Mouse (Mus musculus): ENCODE data around the gene Tnfrsf14. TPM values are rescaled to one million over a fixed set of nuclear protein-coding genes. Genes with fewer than 3 reads are reported as not detected.

Gene Tnfrsf14
- polyA plus RNA-seq, 1 experiment from 2014 or later, result not detected

GRCm38 (mm10) chr4:154914252-154914651 lies 14.1 kb downstream of the Tnfrsf14 start:
- Histone ChIP-seq H3K4me3 (replicated peaks; ENCODE audit: low read depth, low read length) (no peak overlapping the region), H3K27me3 (ENCODE audit: control insufficient read depth, insufficient read depth, low read length) (no peaks in the 10 kb centered on the region), H3K27ac (replicated peaks; ENCODE audit: low read depth, low read length) (no peak overlapping the region), H3K36me3 (ENCODE audit: control insufficient read depth, insufficient read depth, low read length) (no peaks in the 10 kb centered on the region), H3K4me2 (ENCODE audit: low read length) (no peak overlapping the region), H3K9ac (replicated peaks; ENCODE audit: low read length) (no peak overlapping the region), H3K4me1 (ENCODE audit: control insufficient read depth, insufficient read depth, low read length) (no peaks in the 10 kb centered on the region), H3K9me3 (ENCODE audit: control insufficient read depth, low read length) (no peaks in the 10 kb centered on the region)
- no peak for DNase-seq
- 95% methylated on average over 4 of the region's 4 CpGs for WGBS
- no peak for ATAC-seq (ENCODE audit: low FRiP score, low TSS enrichment)

- Histone ChIP-seq H3K4me3 (replicated peaks; ENCODE audit: low read depth, low read length) (no peak overlapping the region), H3K9me3 (ENCODE audit: control insufficient read depth, low read length) (no peaks in the 10 kb centered on the region), H3K4me2 (ENCODE audit: low read length) (no peak overlapping the region), H3K27me3 (ENCODE audit: control insufficient read depth, insufficient read depth, low read length) (no peaks in the 10 kb centered on the region), H3K27ac (replicated peaks; ENCODE audit: low read depth, low read length) (no peak overlapping the region), H3K4me1 (ENCODE audit: control insufficient read depth, insufficient read depth, low read length) (no peaks in the 10 kb centered on the region), H3K36me3 (ENCODE audit: control insufficient read depth, insufficient read depth, low read length) (no peaks in the 10 kb centered on the region), H3K9ac (replicated peaks; ENCODE audit: low read length) (no peak overlapping the region)
- no peak for DNase-seq
- WGBS, result 95% methylated on average over 3 of the region's 3 CpGs
- ATAC-seq (ENCODE audit: low FRiP score, low TSS enrichment), result no peak
Observed at GRCm38 (mm10) chr4:154913845-154914244, 14.5 kb downstream of the Tnfrsf14 start.

GRCm38 (mm10) chr4:154911644-154912043 lies 16.7 kb downstream of the Tnfrsf14 start:
- 84% methylated on average over 2 of the region's 2 CpGs for WGBS
- Histone ChIP-seq H3K9ac (replicated peaks; ENCODE audit: low read length) (no peak overlapping the region), H3K4me2 (ENCODE audit: low read length) (no peak overlapping the region), H3K9me3 (ENCODE audit: control insufficient read depth, low read length) (no peaks in the 10 kb centered on the region), H3K4me3 (replicated peaks; ENCODE audit: low read depth, low read length) (no peak overlapping the region), H3K27ac (replicated peaks; ENCODE audit: low read depth, low read length) (no peak overlapping the region), H3K36me3 (ENCODE audit: control insufficient read depth, insufficient read depth, low read length) (no peaks in the 10 kb centered on the region), H3K27me3 (ENCODE audit: control insufficient read depth, insufficient read depth, low read length) (no peaks in the 10 kb centered on the region), H3K4me1 (ENCODE audit: control insufficient read depth, insufficient read depth, low read length) (0 out of 2 replicates have a peak, but pooled peaks cover 4% of the 10 kb centered on the region)
- ATAC-seq (ENCODE audit: low FRiP score, low TSS enrichment), result no peak
- no peak for DNase-seq

- Histone ChIP-seq H3K4me2 (ENCODE audit: low read length) (no peak overlapping the region), H3K27me3 (ENCODE audit: control insufficient read depth, insufficient read depth, low read length) (no peaks in the 10 kb centered on the region), H3K27ac (replicated peaks; ENCODE audit: low read depth, low read length) (0 out of 2 replicates have a peak overlapping the region, but pooled peaks have one; percentile 8), H3K4me3 (replicated peaks; ENCODE audit: low read depth, low read length) (no peak overlapping the region), H3K36me3 (ENCODE audit: control insufficient read depth, insufficient read depth, low read length) (no peaks in the 10 kb centered on the region), H3K9ac (replicated peaks; ENCODE audit: low read length) (no peak overlapping the region), H3K4me1 (ENCODE audit: control insufficient read depth, insufficient read depth, low read length) (0 out of 2 replicates have a peak, but pooled peaks cover 4% of the 10 kb centered on the region), H3K9me3 (ENCODE audit: control insufficient read depth, low read length) (no peaks in the 10 kb centered on the region)
- 13% methylated on average over 15 of the region's 15 CpGs for WGBS
- DNase-seq, result no peak
- no peak for ATAC-seq (ENCODE audit: low FRiP score, low TSS enrichment)
Observed at GRCm38 (mm10) chr4:154910606-154911522, 17.5 kb downstream of the Tnfrsf14 start.

- Histone ChIP-seq H3K9me3 (ENCODE audit: control insufficient read depth, low read length) (no peaks in the 10 kb centered on the region), H3K4me2 (ENCODE audit: low read length) (no peak overlapping the region), H3K9ac (replicated peaks; ENCODE audit: low read length) (no peak overlapping the region), H3K4me3 (replicated peaks; ENCODE audit: low read depth, low read length) (no peak overlapping the region), H3K36me3 (ENCODE audit: control insufficient read depth, insufficient read depth, low read length) (no peaks in the 10 kb centered on the region), H3K27ac (replicated peaks; ENCODE audit: low read depth, low read length) (no peak overlapping the region), H3K4me1 (ENCODE audit: control insufficient read depth, insufficient read depth, low read length) (peaks cover 10% of the 10 kb centered on the region; the same call in 1 of the 2 replicates), H3K27me3 (ENCODE audit: control insufficient read depth, insufficient read depth, low read length) (no peaks in the 10 kb centered on the region)
- 89% methylated on average over 5 of the region's 5 CpGs for WGBS
- ATAC-seq (ENCODE audit: low FRiP score, low TSS enrichment) (no peak), DNase-seq (no peak)
Observed at GRCm38 (mm10) chr4:154908490-154908889, 19.9 kb downstream of the Tnfrsf14 start.

- no peaks in the 10 kb centered on the region for H3K27me3 ChIP-seq (ENCODE audit: control insufficient read depth, insufficient read depth, low read length)
- 44% methylated on average over 17 of the region's 17 CpGs for WGBS
Observed at GRCm38 (mm10) chr4:154907833-154908232, 20.5 kb downstream of the Tnfrsf14 start.

GRCm38 (mm10) chr4:154904185-154905071 lies 23.9 kb downstream of the Tnfrsf14 start:
- Histone ChIP-seq H3K9me3 (ENCODE audit: control insufficient read depth, low read length) (no peaks in the 10 kb centered on the region), H3K4me3 (replicated peaks; ENCODE audit: low read depth, low read length) (peak overlapping the region; percentile 32), H3K27me3 (ENCODE audit: control insufficient read depth, insufficient read depth, low read length) (no peaks in the 10 kb centered on the region), H3K27ac (replicated peaks; ENCODE audit: low read depth, low read length) (no peak overlapping the region), H3K36me3 (ENCODE audit: control insufficient read depth, insufficient read depth, low read length) (no peaks in the 10 kb centered on the region), H3K4me2 (ENCODE audit: low read length) (peak overlapping the region; percentile 65), H3K4me1 (ENCODE audit: control insufficient read depth, insufficient read depth, low read length) (peaks cover 10% of the 10 kb centered on the region; the same call in 1 of the 2 replicates), H3K9ac (replicated peaks; ENCODE audit: low read length) (0 out of 2 replicates have a peak overlapping the region, but pooled peaks have one; percentile 9)
- peak; percentile 83; the same call in 1 of the 2 replicates for ATAC-seq (ENCODE audit: low FRiP score, low TSS enrichment)
- DNase-seq, result peak; percentile 85
- WGBS, result 3% methylated on average over 16 of the region's 16 CpGs

More at GRCm38 (mm10) chr4:154907833-154908232, 20.5 kb downstream of the Tnfrsf14 start:
- ATAC-seq (ENCODE audit: low FRiP score, low TSS enrichment) (no peak; the same call in 1 of the 2 replicates), DNase-seq (peak; percentile 89)
- Histone ChIP-seq H3K4me3 (replicated peaks; ENCODE audit: low read depth, low read length) (no peak overlapping the region), H3K9me3 (ENCODE audit: control insufficient read depth, low read length) (no peaks in the 10 kb centered on the region), H3K27ac (replicated peaks; ENCODE audit: low read depth, low read length) (no peak overlapping the region), H3K4me2 (ENCODE audit: low read length) (no peak overlapping the region), H3K4me1 (ENCODE audit: control insufficient read depth, insufficient read depth, low read length) (peaks cover 10% of the 10 kb centered on the region; the same call in 1 of the 2 replicates), H3K9ac (replicated peaks; ENCODE audit: low read length) (no peak overlapping the region), H3K36me3 (ENCODE audit: control insufficient read depth, insufficient read depth, low read length) (no peaks in the 10 kb centered on the region)

GRCm38 (mm10) chr4:154902371-154902770 lies 26.0 kb downstream of the Tnfrsf14 start:
- Histone ChIP-seq H3K27ac (replicated peaks; ENCODE audit: low read depth, low read length) (no peak overlapping the region), H3K36me3 (ENCODE audit: control insufficient read depth, insufficient read depth, low read length) (no peaks in the 10 kb centered on the region), H3K4me3 (replicated peaks; ENCODE audit: low read depth, low read length) (no peak overlapping the region), H3K9ac (replicated peaks; ENCODE audit: low read length) (no peak overlapping the region), H3K4me2 (ENCODE audit: low read length) (no peak overlapping the region), H3K9me3 (ENCODE audit: control insufficient read depth, low read length) (no peaks in the 10 kb centered on the region), H3K4me1 (ENCODE audit: control insufficient read depth, insufficient read depth, low read length) (peaks cover 19% of the 10 kb centered on the region), H3K27me3 (ENCODE audit: control insufficient read depth, insufficient read depth, low read length) (no peaks in the 10 kb centered on the region)
- 92% methylated on average over 2 of the region's 2 CpGs for WGBS
- DNase-seq, result no peak
- no peak for ATAC-seq (ENCODE audit: low FRiP score, low TSS enrichment)

All from midbrain, embryonic 14.5 days (tissue).